Mouse (Mus musculus): Measurements from ENCODE around the gene Slc2a1.

GRCm38 (mm10) chr4:119102350-119103126, 6.0 kb upstream of the Slc2a1 start:
- TF ChIP-seq ZKSCAN1 (IDR thresholded peaks at IDR 0.05; ENCODE audit: borderline replicate concordance, low read depth, low read length): no peak
- TF ChIP-seq CTCF (conservative IDR thresholded peaks at IDR 0.05 in 1 of 2, IDR thresholded peaks at IDR 0.05 in 1 of 2; ENCODE audit: low read depth in 2 of 2, low read length in 2 of 2): no peak
- TF ChIP-seq PAX5 (IDR thresholded peaks at IDR 0.05; ENCODE audit: low read length): no peak
- no peak for TF ChIP-seq ETS1 (conservative IDR thresholded peaks at IDR 0.05; ENCODE audit: low read depth, low read length)
- TF ChIP-seq POLR2A (IDR thresholded peaks at IDR 0.05; ENCODE audit: low read depth, low read length): no peak
- TF ChIP-seq KAT2A (IDR thresholded peaks at IDR 0.05; ENCODE audit: insufficient replicate concordance, low read length): no peak
- no peak for TF ChIP-seq E2F4 (IDR thresholded peaks at IDR 0.05; ENCODE audit: insufficient replicate concordance, low read depth, low read length)
- no peak for TF ChIP-seq TCF12 (IDR thresholded peaks at IDR 0.05; ENCODE audit: low read depth, low read length)
- TF ChIP-seq MXI1 (IDR thresholded peaks at IDR 0.05; ENCODE audit: low read depth, low read length): no peak

All from CH12.LX (cell line).